Mouse (Mus musculus): ENCODE measurements around the gene Hhipl1.

- TF ChIP-seq CTCF (conservative IDR thresholded peaks at IDR 0.05; ENCODE audit: insufficient read depth, insufficient read length, low read depth, low read length) (no peak), POLR2A (IDR thresholded peaks at IDR 0.05; ENCODE audit: low read depth, low read length) (no peak)
Observed at GRCm38 (mm10) chr12:108265831-108266619, 40.0 kb upstream of the Hhipl1 start.

All from kidney, adult 2 months (tissue).